Mouse (Mus musculus): ENCODE results near the gene Frmd4b. TPM values are rescaled to one million over a fixed set of nuclear protein-coding genes. Genes with fewer than 3 reads are reported as not detected.
A peak's percentile ranks its signal among the peaks of the same experiment; 100 is the strongest.

Gene Frmd4b
- polyA plus RNA-seq, 1 experiment from 2014 or later = 17.5 TPM

DNA sequence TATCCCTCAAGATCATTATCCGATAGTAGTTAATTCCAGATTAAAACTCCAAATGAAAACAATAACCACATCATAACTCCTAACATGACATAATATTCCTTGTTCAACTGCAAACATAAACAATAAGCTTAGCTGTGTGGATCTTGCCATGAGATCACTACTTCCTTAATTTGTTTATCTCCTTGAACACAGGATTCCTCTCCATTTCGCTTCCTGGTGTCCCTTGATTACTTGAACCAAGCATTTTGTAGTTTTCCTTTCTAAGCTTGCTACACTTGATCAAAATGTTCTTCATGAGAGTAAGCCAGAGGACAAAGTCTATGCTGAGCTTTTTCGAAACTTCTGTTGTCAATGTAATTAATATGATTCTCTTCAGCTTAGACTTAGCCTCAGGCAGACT, 209.4 kb downstream of the Frmd4b start:
- no peaks in the 10 kb centered on the region for H3K36me3 ChIP-seq (ENCODE audit: control insufficient read depth, insufficient read depth, low read length)
- no peaks in the 10 kb centered on the region for H3K27me3 ChIP-seq (replicated peaks; ENCODE audit: control insufficient read depth, insufficient read depth, low read length)
- no peak overlapping the region for H3K9ac ChIP-seq (ENCODE audit: low read depth, low read length)
- H3K9me3 ChIP-seq (ENCODE audit: control insufficient read depth, low read length) = no peaks in the 10 kb centered on the region
- H3K27ac ChIP-seq (replicated peaks; ENCODE audit: low read depth, low read length) = no peak overlapping the region
- no peak for DNase-seq (ENCODE audit: low spot score)
- no peak overlapping the region for H3K4me3 ChIP-seq (ENCODE audit: low read depth, low read length)
- 87% methylated on average over 3 of the region's 3 CpGs for WGBS
- H3K4me2 ChIP-seq (ENCODE audit: low read depth, low read length) = no peak overlapping the region
- peaks cover 9% of the 10 kb centered on the region; the same call in 1 of the 2 replicates for H3K4me1 ChIP-seq (ENCODE audit: control insufficient read depth, insufficient read depth, low read length)
- ATAC-seq (ENCODE audit: low read depth) = no peak

DNA sequence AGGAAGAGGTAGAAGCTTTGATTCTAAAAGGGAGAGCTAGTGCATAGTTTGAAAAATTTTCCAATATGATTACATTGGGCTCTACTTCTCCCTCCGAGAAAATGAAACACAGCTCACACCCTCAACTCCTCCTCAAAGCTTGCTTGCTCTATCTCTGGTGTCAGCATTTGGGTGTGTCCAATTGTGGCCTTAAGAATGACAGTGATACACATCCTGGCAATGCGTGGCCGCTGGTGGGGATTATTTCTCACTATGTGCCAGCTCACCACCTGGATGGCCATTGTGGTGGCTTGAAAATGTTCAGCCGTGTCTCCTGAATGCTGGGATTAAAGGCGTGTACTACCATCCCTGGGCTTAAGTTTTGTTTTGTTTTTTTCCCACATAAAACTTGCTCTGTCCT, 209.9 kb downstream of the Frmd4b start:
- no peaks in the 10 kb centered on the region for H3K9me3 ChIP-seq (ENCODE audit: control insufficient read depth, low read length)
- 87% methylated on average over 5 of the region's 5 CpGs for WGBS
- no peaks in the 10 kb centered on the region for H3K36me3 ChIP-seq (ENCODE audit: control insufficient read depth, insufficient read depth, low read length)

DNA sequence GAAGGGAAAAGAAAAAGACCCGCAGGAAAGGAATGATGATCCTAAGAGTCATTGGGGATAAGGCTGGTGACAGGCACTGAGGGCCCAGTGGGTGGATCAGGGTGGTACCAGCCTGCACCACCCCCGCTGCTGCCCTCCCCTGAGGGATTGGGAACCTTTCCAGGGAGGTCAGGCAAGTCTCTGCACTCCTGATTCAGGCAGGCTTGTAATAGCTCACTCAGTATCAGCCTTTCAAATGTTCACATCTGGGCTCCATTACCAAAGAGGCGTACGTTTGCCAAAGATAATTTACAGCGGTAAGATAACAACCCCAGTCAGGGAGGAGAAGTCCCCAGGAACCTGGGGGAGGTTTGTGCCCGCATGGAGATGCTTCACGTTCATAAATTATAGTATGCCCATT, 212.0 kb downstream of the Frmd4b start:
- no peaks in the 10 kb centered on the region for H3K27me3 ChIP-seq (replicated peaks; ENCODE audit: control insufficient read depth, insufficient read depth, low read length)
- no peaks in the 10 kb centered on the region for H3K36me3 ChIP-seq (ENCODE audit: control insufficient read depth, insufficient read depth, low read length)
- no peaks in the 10 kb centered on the region for H3K9me3 ChIP-seq (ENCODE audit: control insufficient read depth, low read length)
- H3K4me1 ChIP-seq (ENCODE audit: control insufficient read depth, insufficient read depth, low read length) = peaks cover 9% of the 10 kb centered on the region; the same call in 1 of the 2 replicates
- no peak overlapping the region for H3K4me3 ChIP-seq (ENCODE audit: low read depth, low read length)
- ATAC-seq (ENCODE audit: low read depth) (peak; percentile 28; the same call in 1 of the 2 replicates), DNase-seq (ENCODE audit: low spot score) (peak; percentile 80)
- H3K4me2 ChIP-seq (ENCODE audit: low read depth, low read length) = no peak overlapping the region
- peak overlapping the region; percentile 25; the same call in 1 of the 2 replicates for H3K27ac ChIP-seq (replicated peaks; ENCODE audit: low read depth, low read length)
- WGBS = 19% methylated on average over 7 of the region's 7 CpGs
- no peak overlapping the region for H3K9ac ChIP-seq (ENCODE audit: low read depth, low read length)

More for the DNA sequence above, 209.9 kb downstream of the Frmd4b start:
- Histone ChIP-seq H3K4me3 (ENCODE audit: low read depth, low read length) (no peak overlapping the region), H3K4me1 (ENCODE audit: control insufficient read depth, insufficient read depth, low read length) (peaks cover 9% of the 10 kb centered on the region; the same call in 1 of the 2 replicates), H3K27me3 (replicated peaks; ENCODE audit: control insufficient read depth, insufficient read depth, low read length) (no peaks in the 10 kb centered on the region), H3K9ac (ENCODE audit: low read depth, low read length) (no peak overlapping the region), H3K27ac (replicated peaks; ENCODE audit: low read depth, low read length) (no peak overlapping the region), H3K4me2 (ENCODE audit: low read depth, low read length) (no peak overlapping the region)
- ATAC-seq (ENCODE audit: low read depth) (no peak), DNase-seq (ENCODE audit: low spot score) (no peak)

DNA sequence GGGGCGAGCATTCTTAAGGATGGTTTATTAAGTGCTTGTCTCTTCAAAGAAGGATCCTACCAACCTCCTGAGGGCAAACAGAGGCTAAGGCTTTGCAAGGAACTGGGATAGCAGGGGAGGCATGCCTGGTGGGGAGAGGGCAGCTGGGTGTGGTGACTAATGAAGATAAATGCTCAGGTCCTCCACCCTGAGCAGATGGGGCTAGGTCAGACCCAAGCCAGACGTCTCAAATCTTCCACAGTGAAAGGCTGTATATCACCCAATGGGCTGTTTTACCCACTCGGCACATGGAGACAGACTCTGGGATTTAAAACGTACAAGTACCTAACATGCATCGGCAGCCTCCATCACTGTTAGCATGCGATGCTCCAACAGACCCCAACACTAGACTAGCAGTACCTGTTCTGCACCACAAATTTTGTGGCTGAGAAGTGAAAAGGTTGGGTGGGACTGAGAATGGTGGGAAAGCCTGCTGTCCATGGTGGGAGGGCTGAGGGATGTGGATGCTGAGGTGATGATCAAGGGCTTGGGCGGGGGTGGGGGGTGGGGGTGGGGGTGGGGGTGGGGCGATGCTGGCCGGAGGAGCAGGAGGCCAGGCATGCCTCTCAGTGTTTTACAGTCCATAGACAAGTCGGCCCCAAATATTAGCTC, 214.4 kb downstream of the Frmd4b start:
- Histone ChIP-seq H3K4me3 (ENCODE audit: low read depth, low read length) (no peak overlapping the region), H3K9me3 (ENCODE audit: control insufficient read depth, low read length) (no peaks in the 10 kb centered on the region), H3K27me3 (replicated peaks; ENCODE audit: control insufficient read depth, insufficient read depth, low read length) (no peaks in the 10 kb centered on the region), H3K4me1 (ENCODE audit: control insufficient read depth, insufficient read depth, low read length) (peaks cover 6% of the 10 kb centered on the region; the same call in 1 of the 2 replicates), H3K27ac (replicated peaks; ENCODE audit: low read depth, low read length) (no peak overlapping the region), H3K36me3 (ENCODE audit: control insufficient read depth, insufficient read depth, low read length) (no peaks in the 10 kb centered on the region), H3K4me2 (ENCODE audit: low read depth, low read length) (no peak overlapping the region), H3K9ac (ENCODE audit: low read depth, low read length) (no peak overlapping the region)
- WGBS = 67% methylated on average over 8 of the region's 10 CpGs
- no peak for DNase-seq (ENCODE audit: low spot score)
- no peak for ATAC-seq (ENCODE audit: low read depth)

DNA sequence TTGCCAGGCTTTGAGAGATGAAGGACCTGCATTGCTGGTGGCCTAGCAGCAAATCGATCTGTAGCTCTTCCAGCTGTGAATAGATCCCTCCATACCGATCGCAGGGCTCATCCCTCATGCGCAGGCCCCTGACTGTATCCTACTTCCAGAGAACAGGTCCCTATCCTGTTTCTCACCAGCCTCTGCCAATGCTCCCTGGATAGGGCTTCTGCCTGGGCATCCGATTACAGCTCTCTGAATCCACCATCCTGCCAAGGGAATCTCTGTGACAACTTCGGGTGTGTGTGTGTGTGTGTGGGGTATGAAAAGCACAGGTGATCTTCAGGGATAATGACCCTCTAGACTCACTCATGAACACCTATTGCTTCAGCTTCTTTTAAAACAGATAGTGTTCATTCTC, 216.9 kb downstream of the Frmd4b start:
- Histone ChIP-seq H3K4me3 (ENCODE audit: low read depth, low read length) (no peak overlapping the region), H3K9ac (ENCODE audit: low read depth, low read length) (no peak overlapping the region), H3K4me1 (ENCODE audit: control insufficient read depth, insufficient read depth, low read length) (peaks cover 22% of the 10 kb centered on the region), H3K27ac (replicated peaks; ENCODE audit: low read depth, low read length) (no peak overlapping the region), H3K9me3 (ENCODE audit: control insufficient read depth, low read length) (no peaks in the 10 kb centered on the region), H3K36me3 (ENCODE audit: control insufficient read depth, insufficient read depth, low read length) (no peaks in the 10 kb centered on the region), H3K27me3 (replicated peaks; ENCODE audit: control insufficient read depth, insufficient read depth, low read length) (no peaks in the 10 kb centered on the region), H3K4me2 (ENCODE audit: low read depth, low read length) (no peak overlapping the region)
- DNase-seq (ENCODE audit: low spot score) (no peak), ATAC-seq (ENCODE audit: low read depth) (no peak)
- WGBS = 88% methylated on average over 6 of the region's 6 CpGs

DNA sequence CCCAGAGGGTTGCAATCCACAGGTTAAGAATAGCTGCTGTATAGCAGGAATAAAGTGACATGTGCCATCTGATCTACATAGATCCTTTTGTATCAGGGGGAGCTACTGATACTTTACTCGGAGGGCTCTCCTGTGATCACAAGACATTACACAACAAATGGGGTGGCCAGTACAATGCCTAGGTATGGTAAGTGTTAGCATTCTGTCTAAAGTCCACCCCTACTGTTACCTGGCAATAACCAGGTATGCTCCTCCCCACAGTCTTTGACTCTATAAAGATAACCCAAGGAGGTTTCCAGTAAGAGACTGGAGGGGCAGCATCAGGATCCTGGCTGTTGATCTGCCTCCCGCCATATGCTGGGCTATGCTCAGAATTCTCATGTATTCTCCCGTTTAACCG, 219.4 kb downstream of the Frmd4b start:
- no peak overlapping the region for H3K9ac ChIP-seq (ENCODE audit: low read depth, low read length)
- no peaks in the 10 kb centered on the region for H3K27me3 ChIP-seq (replicated peaks; ENCODE audit: control insufficient read depth, insufficient read depth, low read length)
- H3K36me3 ChIP-seq (ENCODE audit: control insufficient read depth, insufficient read depth, low read length) = no peaks in the 10 kb centered on the region
- WGBS = 83% methylated on average over 4 of the region's 4 CpGs
- H3K4me3 ChIP-seq (ENCODE audit: low read depth, low read length) = no peak overlapping the region
- H3K4me1 ChIP-seq (ENCODE audit: control insufficient read depth, insufficient read depth, low read length) = peaks cover 19% of the 10 kb centered on the region
- no peak overlapping the region for H3K27ac ChIP-seq (replicated peaks; ENCODE audit: low read depth, low read length)
- ATAC-seq (ENCODE audit: low read depth) = no peak
- H3K9me3 ChIP-seq (ENCODE audit: control insufficient read depth, low read length) = no peaks in the 10 kb centered on the region
- no peak overlapping the region for H3K4me2 ChIP-seq (ENCODE audit: low read depth, low read length)
- no peak for DNase-seq (ENCODE audit: low spot score)

DNA sequence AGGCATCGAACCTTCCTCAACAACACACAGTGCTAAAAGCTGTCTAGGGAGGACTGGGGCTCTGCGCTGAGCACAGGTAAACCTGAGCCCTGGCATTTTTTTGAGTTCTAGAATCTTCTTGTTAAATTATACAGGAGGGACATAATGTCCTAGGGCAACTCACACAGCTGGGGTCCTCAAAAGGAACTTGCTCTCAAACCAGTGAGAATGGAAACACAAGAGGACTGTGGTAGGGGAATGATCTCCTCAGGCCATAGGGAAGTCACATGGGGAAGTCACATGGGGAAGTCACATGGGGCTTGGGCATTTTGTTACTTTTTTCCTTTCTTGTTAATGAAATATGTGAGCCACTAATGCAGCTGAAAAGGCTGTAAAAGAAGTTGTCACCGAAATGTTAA, 220.4 kb downstream of the Frmd4b start:
- Histone ChIP-seq H3K36me3 (ENCODE audit: control insufficient read depth, insufficient read depth, low read length) (no peaks in the 10 kb centered on the region), H3K4me2 (ENCODE audit: low read depth, low read length) (no peak overlapping the region), H3K27ac (replicated peaks; ENCODE audit: low read depth, low read length) (no peak overlapping the region), H3K9me3 (ENCODE audit: control insufficient read depth, low read length) (no peaks in the 10 kb centered on the region), H3K4me3 (ENCODE audit: low read depth, low read length) (no peak overlapping the region), H3K4me1 (ENCODE audit: control insufficient read depth, insufficient read depth, low read length) (peaks cover 23% of the 10 kb centered on the region), H3K27me3 (replicated peaks; ENCODE audit: control insufficient read depth, insufficient read depth, low read length) (no peaks in the 10 kb centered on the region), H3K9ac (ENCODE audit: low read depth, low read length) (no peak overlapping the region)
- 0 out of 2 replicates have a peak, but pooled peaks have one; percentile 13 for ATAC-seq (ENCODE audit: low read depth)
- WGBS = 62% methylated on average over 3 of the region's 3 CpGs
- no peak for DNase-seq (ENCODE audit: low spot score)

DNA sequence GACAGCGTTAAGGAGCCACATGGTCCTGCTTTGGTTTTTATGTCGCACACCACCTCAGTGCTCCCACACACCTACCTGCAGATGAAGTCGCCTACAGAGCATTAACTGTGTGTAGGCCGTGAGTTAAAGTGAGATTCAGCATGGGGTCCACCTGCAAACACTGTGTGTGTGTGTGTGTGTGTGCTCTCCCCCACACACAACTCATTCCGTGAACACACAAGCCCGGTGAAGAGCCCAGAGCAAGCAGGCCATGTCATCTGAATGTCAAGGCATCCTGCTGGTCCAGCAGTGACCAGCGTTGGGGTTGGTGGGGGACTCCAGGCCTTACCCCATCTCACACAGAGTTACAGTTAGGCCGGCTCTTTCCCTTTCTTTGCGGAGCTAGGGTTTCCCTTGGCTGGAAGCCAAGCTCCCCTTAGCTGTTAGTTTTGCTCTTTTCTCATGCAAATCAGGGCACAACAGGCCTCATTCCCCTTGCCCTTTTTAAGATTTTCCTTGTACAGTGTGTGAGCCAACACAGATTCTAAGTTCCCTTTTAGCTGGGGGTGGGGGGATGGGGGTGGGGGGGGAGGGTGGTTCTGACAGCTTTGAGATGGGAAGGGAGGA, 220.9 kb downstream of the Frmd4b start:
- Histone ChIP-seq H3K4me2 (ENCODE audit: low read depth, low read length) (peak overlapping the region; percentile 5; the same call in 1 of the 2 replicates), H3K4me1 (ENCODE audit: control insufficient read depth, insufficient read depth, low read length) (peaks cover 23% of the 10 kb centered on the region), H3K36me3 (ENCODE audit: control insufficient read depth, insufficient read depth, low read length) (no peaks in the 10 kb centered on the region), H3K9ac (ENCODE audit: low read depth, low read length) (0 out of 2 replicates have a peak overlapping the region, but pooled peaks have one; percentile 10), H3K27ac (replicated peaks; ENCODE audit: low read depth, low read length) (no peak overlapping the region; the same call in 1 of the 2 replicates), H3K4me3 (ENCODE audit: low read depth, low read length) (no peak overlapping the region), H3K9me3 (ENCODE audit: control insufficient read depth, low read length) (no peaks in the 10 kb centered on the region), H3K27me3 (replicated peaks; ENCODE audit: control insufficient read depth, insufficient read depth, low read length) (no peaks in the 10 kb centered on the region)
- WGBS = 22% methylated on average over 9 of the region's 9 CpGs
- DNase-seq (ENCODE audit: low spot score) = peak; percentile 84
- ATAC-seq (ENCODE audit: low read depth) = peak; percentile 53

Measured in embryonic facial prominence, embryonic 14.5 days (tissue).